Mouse (Mus musculus): ENCODE data around the gene H2al1a.

Gene H2al1a

DNA sequence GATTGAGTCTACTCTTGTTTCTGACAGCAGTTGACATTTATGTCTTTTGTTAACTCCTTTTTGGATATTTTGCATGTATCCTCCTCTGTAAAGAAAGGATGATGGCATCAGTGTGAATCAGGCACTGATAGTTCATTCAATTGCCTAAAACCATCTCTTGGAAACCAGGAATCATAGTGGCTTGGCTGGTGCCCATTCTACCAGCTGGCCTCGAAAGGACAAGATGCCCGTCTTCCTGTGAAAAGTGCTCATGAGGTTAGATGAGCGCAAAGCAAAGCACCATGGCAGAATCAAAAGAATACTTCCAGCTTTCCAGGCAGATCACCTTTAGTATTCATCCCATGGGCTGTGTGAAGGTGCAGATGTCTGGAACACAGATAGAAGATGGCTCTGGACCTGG, 47.7 kb downstream of the H2al1a start:
- no peak for DNase-seq

Data from kidney, adult 8-10 months (tissue).